Mouse (Mus musculus): ENCODE measurements around the gene Dhx29. TPM values are rescaled to one million over a fixed set of nuclear protein-coding genes. Genes with fewer than 3 reads are reported as not detected.

Dhx29 gene
- polyA plus RNA-seq (2015; fragmentation: Nextera tagmentation; extraction: Ambion mirVana) = 29.3 and 30.7 TPM in 2 replicates

- DNase-seq (ENCODE audit: low spot score) = peak; percentile 93
Observed at GRCm38 (mm10) chr13:112927287-112928001, at the start of gene Dhx29, which contains the start of gene Mtrex. Gene Dhx29 (plus strand): TSS chr13:112927454. Gene Mtrex (minus strand): TSS chr13:112927398.

- no peak for DNase-seq (ENCODE audit: low spot score)
Observed at GRCm38 (mm10) chr13:112887234-112887633, 40.0 kb upstream of the Dhx29 start.

GRCm38 (mm10) chr13:112902176-112902575 lies 25.1 kb upstream of the Dhx29 start:
- no peak for DNase-seq (ENCODE audit: low spot score)

GRCm38 (mm10) chr13:112909663-112910062 lies 17.6 kb upstream of the Dhx29 start:
- peak; percentile 57 for DNase-seq (ENCODE audit: low spot score)

- no peak for DNase-seq (ENCODE audit: low spot score)
Observed at GRCm38 (mm10) chr13:112910434-112910833, 16.8 kb upstream of the Dhx29 start.

- DNase-seq (ENCODE audit: low spot score) = no peak
Observed at GRCm38 (mm10) chr13:112919141-112919865, 8.0 kb upstream of the Dhx29 start.

- DNase-seq (ENCODE audit: low spot score) = no peak
Observed at GRCm38 (mm10) chr13:112920906-112921305, 6.3 kb upstream of the Dhx29 start.

- no peak for DNase-seq (ENCODE audit: low spot score)
Observed at GRCm38 (mm10) chr13:112925266-112925665, 2.0 kb upstream of the Dhx29 start.

GRCm38 (mm10) chr13:112925976-112926375 lies 1.3 kb upstream of the Dhx29 start:
- peak; percentile 3 for DNase-seq (ENCODE audit: low spot score)

GRCm38 (mm10) chr13:112926796-112927195 lies 458 bp upstream of the Dhx29 start:
- DNase-seq (ENCODE audit: low spot score) = peak; percentile 54

- peak; percentile 32 for DNase-seq (ENCODE audit: low spot score)
Observed at GRCm38 (mm10) chr13:112928038-112928668, 899 bp downstream of the Dhx29 start.

GRCm38 (mm10) chr13:112938130-112938529 lies 10.9 kb downstream of the Dhx29 start:
- no peak for DNase-seq (ENCODE audit: low spot score)

GRCm38 (mm10) chr13:112941879-112942330 lies 14.7 kb downstream of the Dhx29 start:
- peak; percentile 50 for DNase-seq (ENCODE audit: low spot score)

GRCm38 (mm10) chr13:112945312-112945711 lies 18.1 kb downstream of the Dhx29 start:
- no peak for DNase-seq (ENCODE audit: low spot score)

- no peak for DNase-seq (ENCODE audit: low spot score)
Observed at GRCm38 (mm10) chr13:112945900-112946299, 18.6 kb downstream of the Dhx29 start.

- no peak for DNase-seq (ENCODE audit: low spot score)
Observed at GRCm38 (mm10) chr13:112954067-112954466, 26.8 kb downstream of the Dhx29 start.

- DNase-seq (ENCODE audit: low spot score) = no peak
Observed at GRCm38 (mm10) chr13:112963081-112963480, 35.8 kb downstream of the Dhx29 start.

GRCm38 (mm10) chr13:112964421-112964820 lies 37.2 kb downstream of the Dhx29 start:
- no peak for DNase-seq (ENCODE audit: low spot score)

GRCm38 (mm10) chr13:112967267-112967666 lies 40.0 kb downstream of the Dhx29 start:
- no peak for DNase-seq (ENCODE audit: low spot score)

- DNase-seq (ENCODE audit: low spot score) = no peak
Observed at GRCm38 (mm10) chr13:112976720-112977119, 49.5 kb downstream of the Dhx29 start.

GRCm38 (mm10) chr13:112985605-112986450 lies 58.6 kb downstream of the Dhx29 start:
- DNase-seq (ENCODE audit: low spot score) = no peak
